Mouse (Mus musculus): ENCODE measurements around the gene Suds3. TPM values are rescaled to one million over a fixed set of nuclear protein-coding genes. Genes with fewer than 3 reads are reported as not detected.

The Suds3 gene
- polyA plus RNA-seq, 1 experiment: 76.0 TPM

- TF ChIP-seq CTCF (IDR thresholded peaks at IDR 0.05; ENCODE audit: control insufficient read depth, insufficient read depth, insufficient read length): no peak
- TF ChIP-seq CEBPB (IDR thresholded peaks at IDR 0.05; ENCODE audit: low read depth): no peak
- no peak for TF ChIP-seq MYOD1 (IDR thresholded peaks at IDR 0.05; ENCODE audit: control insufficient read depth, insufficient read length, low read depth)
- TF ChIP-seq MAX (IDR thresholded peaks at IDR 0.05): no peak
- TF ChIP-seq USF1 (IDR thresholded peaks at IDR 0.05; ENCODE audit: low read depth): no peak
- TF ChIP-seq MYOG (IDR thresholded peaks at IDR 0.05; ENCODE audit: control insufficient read depth, extremely low read depth, insufficient read length): no peak
- TF ChIP-seq FOSL1 (IDR thresholded peaks at IDR 0.05; ENCODE audit: insufficient read depth, low read length, poor library complexity, severe bottlenecking): no peak
- H3K4me3 ChIP-seq (ENCODE audit: insufficient read depth, poor library complexity, severe bottlenecking): no peak overlapping the region
Measured at GRCm38 (mm10) chr5:117159805-117160291, 43.9 kb upstream of the Suds3 start.

GRCm38 (mm10) chr5:117159326-117159725, 43.4 kb upstream of the Suds3 start:
- Histone ChIP-seq H3K4me3 (ENCODE audit: insufficient read depth, poor library complexity, severe bottlenecking) (peak overlapping the region; percentile 18), H3K79me3 (ENCODE audit: low read depth) (no peaks in the 10 kb centered on the region), H3K27me3 (ENCODE audit: control insufficient read depth, insufficient read depth, insufficient read length) (no peaks in the 10 kb centered on the region), H3K36me3 (ENCODE audit: control insufficient read depth, insufficient read depth) (no peaks in the 10 kb centered on the region), H3ac (ENCODE audit: control insufficient read depth, insufficient read length, low read depth) (no peak overlapping the region), H3K79me2 (ENCODE audit: control insufficient read depth, insufficient read depth) (no peaks in the 10 kb centered on the region)
- TF ChIP-seq CEBPB (IDR thresholded peaks at IDR 0.05; ENCODE audit: low read depth) (no peak), MYOD1 (IDR thresholded peaks at IDR 0.05; ENCODE audit: control insufficient read depth, insufficient read length, low read depth) (no peak), FOSL1 (IDR thresholded peaks at IDR 0.05; ENCODE audit: insufficient read depth, low read length, poor library complexity, severe bottlenecking) (no peak), CTCF (IDR thresholded peaks at IDR 0.05; ENCODE audit: control insufficient read depth, insufficient read depth, insufficient read length) (no peak), MYOG (IDR thresholded peaks at IDR 0.05; ENCODE audit: control insufficient read depth, extremely low read depth, insufficient read length) (no peak), MAX (IDR thresholded peaks at IDR 0.05) (no peak), USF1 (IDR thresholded peaks at IDR 0.05; ENCODE audit: low read depth) (no peak)

More at GRCm38 (mm10) chr5:117159805-117160291, 43.9 kb upstream of the Suds3 start:
- Histone ChIP-seq H3K79me3 (ENCODE audit: low read depth) (no peaks in the 10 kb centered on the region), H3ac (ENCODE audit: control insufficient read depth, insufficient read length, low read depth) (no peak overlapping the region), H3K79me2 (ENCODE audit: control insufficient read depth, insufficient read depth) (no peaks in the 10 kb centered on the region), H3K27me3 (ENCODE audit: control insufficient read depth, insufficient read depth, insufficient read length) (no peaks in the 10 kb centered on the region), H3K36me3 (ENCODE audit: control insufficient read depth, insufficient read depth) (no peaks in the 10 kb centered on the region)

GRCm38 (mm10) chr5:117158335-117159018, 42.6 kb upstream of the Suds3 start:
- TF ChIP-seq MYOD1 (IDR thresholded peaks at IDR 0.05; ENCODE audit: control insufficient read depth, insufficient read length, low read depth): peak; percentile 16
- peak; percentile 71 for TF ChIP-seq FOSL1 (IDR thresholded peaks at IDR 0.05; ENCODE audit: insufficient read depth, low read length, poor library complexity, severe bottlenecking)
- no peak for TF ChIP-seq CTCF (IDR thresholded peaks at IDR 0.05; ENCODE audit: control insufficient read depth, insufficient read depth, insufficient read length)
- TF ChIP-seq MYOG (IDR thresholded peaks at IDR 0.05; ENCODE audit: control insufficient read depth, extremely low read depth, insufficient read length): no peak
- TF ChIP-seq CEBPB (IDR thresholded peaks at IDR 0.05; ENCODE audit: low read depth): no peak
- TF ChIP-seq USF1 (IDR thresholded peaks at IDR 0.05; ENCODE audit: low read depth): no peak
- no peak for TF ChIP-seq MAX (IDR thresholded peaks at IDR 0.05)
- H3K4me3 ChIP-seq (ENCODE audit: insufficient read depth, poor library complexity, severe bottlenecking): peak overlapping the region; percentile 18
- peak overlapping the region; percentile 29 for H3ac ChIP-seq (ENCODE audit: control insufficient read depth, insufficient read length, low read depth)

GRCm38 (mm10) chr5:117153527-117154091, 37.7 kb upstream of the Suds3 start:
- TF ChIP-seq CEBPB (IDR thresholded peaks at IDR 0.05; ENCODE audit: low read depth) (no peak), MAX (IDR thresholded peaks at IDR 0.05) (no peak), MYOD1 (IDR thresholded peaks at IDR 0.05; ENCODE audit: control insufficient read depth, insufficient read length, low read depth) (no peak), CTCF (IDR thresholded peaks at IDR 0.05; ENCODE audit: control insufficient read depth, insufficient read depth, insufficient read length) (no peak), USF1 (IDR thresholded peaks at IDR 0.05; ENCODE audit: low read depth) (no peak), MYOG (IDR thresholded peaks at IDR 0.05; ENCODE audit: control insufficient read depth, extremely low read depth, insufficient read length) (no peak), FOSL1 (IDR thresholded peaks at IDR 0.05; ENCODE audit: insufficient read depth, low read length, poor library complexity, severe bottlenecking) (no peak)
- no peaks in the 10 kb centered on the region for H3K36me3 ChIP-seq (ENCODE audit: control insufficient read depth, insufficient read depth)
- H3K27me3 ChIP-seq (ENCODE audit: control insufficient read depth, insufficient read depth, insufficient read length): no peaks in the 10 kb centered on the region
- no peaks in the 10 kb centered on the region for H3K79me2 ChIP-seq (ENCODE audit: control insufficient read depth, insufficient read depth)
- H3ac ChIP-seq (ENCODE audit: control insufficient read depth, insufficient read length, low read depth): no peak overlapping the region
- no peak overlapping the region for H3K4me3 ChIP-seq (ENCODE audit: insufficient read depth, poor library complexity, severe bottlenecking)
- H3K79me3 ChIP-seq (ENCODE audit: low read depth): no peaks in the 10 kb centered on the region

More at GRCm38 (mm10) chr5:117158335-117159018, 42.6 kb upstream of the Suds3 start:
- no peaks in the 10 kb centered on the region for H3K79me2 ChIP-seq (ENCODE audit: control insufficient read depth, insufficient read depth)
- H3K27me3 ChIP-seq (ENCODE audit: control insufficient read depth, insufficient read depth, insufficient read length): no peaks in the 10 kb centered on the region
- H3K36me3 ChIP-seq (ENCODE audit: control insufficient read depth, insufficient read depth): no peaks in the 10 kb centered on the region
- H3K79me3 ChIP-seq (ENCODE audit: low read depth): no peaks in the 10 kb centered on the region

GRCm38 (mm10) chr5:117152944-117153343, 37.0 kb upstream of the Suds3 start:
- H3K36me3 ChIP-seq (ENCODE audit: control insufficient read depth, insufficient read depth): no peaks in the 10 kb centered on the region
- H3K4me3 ChIP-seq (ENCODE audit: insufficient read depth, poor library complexity, severe bottlenecking): no peak overlapping the region
- no peaks in the 10 kb centered on the region for H3K79me2 ChIP-seq (ENCODE audit: control insufficient read depth, insufficient read depth)
- H3ac ChIP-seq (ENCODE audit: control insufficient read depth, insufficient read length, low read depth): no peak overlapping the region
- H3K27me3 ChIP-seq (ENCODE audit: control insufficient read depth, insufficient read depth, insufficient read length): no peaks in the 10 kb centered on the region
- no peaks in the 10 kb centered on the region for H3K79me3 ChIP-seq (ENCODE audit: low read depth)
- no peak for TF ChIP-seq CTCF (IDR thresholded peaks at IDR 0.05; ENCODE audit: control insufficient read depth, insufficient read depth, insufficient read length)
